Comparison of ENCODE assay signal across 14 mouse cellular contexts in the genomic region with DNA sequence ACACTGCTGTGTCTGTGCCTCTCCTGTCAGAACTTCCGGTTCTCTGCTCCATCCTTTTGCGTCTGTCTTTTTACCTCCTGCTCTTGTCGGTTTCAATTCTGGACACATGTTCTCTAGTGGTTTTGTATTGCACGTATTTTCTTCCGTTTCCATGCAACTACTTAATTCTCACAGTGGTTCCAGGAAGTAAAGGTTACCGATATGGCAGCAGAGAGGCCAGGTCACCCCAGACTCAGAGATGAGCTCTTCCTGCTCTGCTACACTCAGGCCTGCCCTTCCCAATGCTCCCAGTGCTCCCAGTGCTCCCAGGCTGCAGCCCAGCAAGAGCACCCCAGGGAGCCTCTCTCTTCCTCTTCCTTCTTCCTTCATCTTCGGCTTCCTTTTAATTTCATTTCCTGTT. TPM values are rescaled to one million over a fixed set of nuclear protein-coding genes. Genes with fewer than 3 reads are reported as not detected.
A peak's percentile ranks its signal among the peaks of the same experiment; 100 is the strongest.
DNase-seq lines count a peak whose midpoint lies in the region; ATAC-seq lines count a peak whose summit lies in the region.
"Had no signal": no experiment of that assay in that cellular context is flagged by ENCODE, and none has a peak within 500 bp of the region (broad histone marks: within the 10 kb centered on the region; RNA-seq: fewer than 3 reads in every experiment).

No protein-coding gene starts in this region.

- no peaks in the 10 kb centered on the region for H3K36me3 ChIP-seq in splenic B cell, adult 2 months (ENCODE audit: control insufficient read depth, insufficient read depth, low read length, poor library complexity, severe bottlenecking)
- no peaks in the 10 kb centered on the region for H3K36me3 ChIP-seq in forebrain, embryonic 14.5 days (ENCODE audit: control insufficient read depth, insufficient read depth, low read length)
- H3K36me3 ChIP-seq: heart, embryonic 12.5 days; hindbrain, embryonic 12.5 days had no signal

- H3K4me1 ChIP-seq in forebrain, embryonic 14.5 days (ENCODE audit: control insufficient read depth, insufficient read depth, low read length): peaks cover 12% of the 10 kb centered on the region; the same call in 1 of the 2 replicates

- no peaks in the 10 kb centered on the region for H3K9me3 ChIP-seq in forebrain, embryonic 14.5 days (replicated peaks; ENCODE audit: control insufficient read depth, low read length)
- H3K9me3 ChIP-seq: heart, embryonic 12.5 days; hindbrain, embryonic 12.5 days had no signal

- H3K27me3 ChIP-seq in splenic B cell, adult 2 months (ENCODE audit: control insufficient read depth, insufficient read depth, low read length, poor library complexity, severe bottlenecking): no peaks in the 10 kb centered on the region
- no peaks in the 10 kb centered on the region for H3K27me3 ChIP-seq in forebrain, embryonic 14.5 days (replicated peaks; ENCODE audit: control insufficient read depth, insufficient read depth, low read length)
- H3K27me3 ChIP-seq: heart, embryonic 12.5 days; hindbrain, embryonic 12.5 days had no signal

- peak; percentile 28 to 32 for DNase-seq in spleen, postnatal 36 days (ENCODE audit: low spot score in 2 of 2)
- no peak for DNase-seq in spleen, adult 12 weeks (ENCODE audit: low spot score)
- peak; percentile 21 for DNase-seq in R1 (ENCODE audit: low read depth, low spot score)
- peak; percentile 91 for DNase-seq in induced T-regulatory cell, adult 2 months (ENCODE audit: low read depth)
- DNase-seq in splenic B cell, adult 2 months (ENCODE audit: low read depth, low spot score): peak; percentile 81
- DNase-seq in forebrain, embryonic 14.5 days (ENCODE audit: low spot score): no peak
- no peak for DNase-seq in cerebellum, adult 18-20 months
- DNase-seq: cerebellum, adult 9-10 months; kidney, adult 8-10 months; spleen, adult 18-20 months had no signal

- no peak overlapping the region for H3K9ac ChIP-seq in forebrain, embryonic 14.5 days (ENCODE audit: low read length)
- H3K9ac ChIP-seq: heart, embryonic 12.5 days; hindbrain, embryonic 12.5 days; liver, embryonic 14.5 days had no signal

- ATAC-seq in forebrain, embryonic 14.5 days: no peak
- ATAC-seq: forebrain, embryonic 16.5 days had no signal

- H3K27ac ChIP-seq in forebrain, embryonic 14.5 days (ENCODE audit: low read depth, low read length): no peak overlapping the region
- H3K27ac ChIP-seq: hindbrain, embryonic 12.5 days; liver, embryonic 14.5 days had no signal

- WGBS in forebrain, embryonic 14.5 days: 75% methylated on average over 7 of the region's 7 CpGs

- H3K4me2 ChIP-seq in forebrain, embryonic 14.5 days (ENCODE audit: low read length): no peak overlapping the region
- H3K4me2 ChIP-seq: heart, embryonic 12.5 days; hindbrain, embryonic 12.5 days had no signal

- no peak overlapping the region for H3K4me3 ChIP-seq in forebrain, embryonic 14.5 days (ENCODE audit: low read depth, low read length)
- H3K4me3 ChIP-seq: heart, embryonic 12.5 days; hindbrain, embryonic 12.5 days had no signal

RNA-seq across cellular contexts. Expression of gene Atxn7l1, which starts 15.7 kb away (rescaled TPM):
- polyA plus RNA-seq in forebrain, embryonic 14.5 days (2014; fragmentation: Nextera tagmentation; extraction: Ambion mirVana): 18.1 and 20.0 TPM in 2 replicates

RNA-seq across cellular contexts. Expression of gene Cdhr3, which starts 39.1 kb away (rescaled TPM):
- 0.08 and 0.16 TPM in 2 replicates for polyA plus RNA-seq in forebrain, embryonic 14.5 days (2014; fragmentation: Nextera tagmentation; extraction: Ambion mirVana)
- polyA plus RNA-seq: liver, embryonic 14.5 days had no signal

Comparison
In these comparisons a context has a peak if more than half of its experiments do, and no peak if none do; other contexts are left out.
1. DNase-seq: peak in spleen, postnatal 36 days (2 of 2), R1 (single experiment), induced T-regulatory cell, adult 2 months (single experiment) and splenic B cell, adult 2 months (single experiment); none in spleen, adult 12 weeks (single experiment), forebrain, embryonic 14.5 days (single experiment) and cerebellum, adult 18-20 months (0 of 2).